Mouse (Mus musculus): ENCODE measurements around the gene H2-DMb2. TPM values are rescaled to one million over a fixed set of nuclear protein-coding genes. Genes with fewer than 3 reads are reported as not detected.

H2-DMb2 gene
- polyA plus RNA-seq, 1 experiment, result 123 TPM

- WGBS, result 41% methylated on average over 3 of the region's 3 CpGs
- peak overlapping the region; percentile 63 for H3K27ac ChIP-seq (ENCODE audit: control insufficient read depth, insufficient read depth, low read length)
- H3K4me1 ChIP-seq (replicated peaks; ENCODE audit: control insufficient read depth, insufficient read depth, low read length), result peaks cover 27% of the 10 kb centered on the region
- no peaks in the 10 kb centered on the region for H3K36me3 ChIP-seq (ENCODE audit: control insufficient read depth, insufficient read depth, low read length)
- H3K27me3 ChIP-seq (ENCODE audit: control insufficient read depth, insufficient read depth, low read length), result no peaks in the 10 kb centered on the region
- no peak overlapping the region; the same call in 1 of the 2 replicates for H3K4me3 ChIP-seq (ENCODE audit: control insufficient read depth, insufficient read depth, low read length)
- TF ChIP-seq CTCF (IDR thresholded peaks at IDR 0.05; ENCODE audit: borderline replicate concordance, control insufficient read depth, extremely low read depth, insufficient read depth, low read length, poor library complexity) (no peak), POLR2A (IDR thresholded peaks at IDR 0.05; ENCODE audit: control insufficient read depth, extremely low read depth, insufficient read depth, low read length, poor library complexity) (no peak)
- no peak for DNase-seq
Measured at GRCm38 (mm10) chr17:34144960-34145371, 1.9 kb downstream of the H2-DMb2 start.

- Histone ChIP-seq H3K4me1 (replicated peaks; ENCODE audit: control insufficient read depth, insufficient read depth, low read length) (peaks cover 3% of the 10 kb centered on the region; the same call in 1 of the 2 replicates), H3K36me3 (ENCODE audit: control insufficient read depth, insufficient read depth, low read length) (no peaks in the 10 kb centered on the region), H3K4me3 (ENCODE audit: control insufficient read depth, insufficient read depth, low read length) (peak within 1 kb of the TSS; percentile 3; the same call in 1 of the 2 replicates), H3K27me3 (ENCODE audit: control insufficient read depth, insufficient read depth, low read length) (no peaks in the 10 kb centered on the region), H3K27ac (ENCODE audit: control insufficient read depth, insufficient read depth, low read length) (peak within 1 kb of the TSS; percentile 19; the same call in 1 of the 2 replicates)
- TF ChIP-seq POLR2A (IDR thresholded peaks at IDR 0.05; ENCODE audit: control insufficient read depth, extremely low read depth, insufficient read depth, low read length, poor library complexity) (no peak), CTCF (IDR thresholded peaks at IDR 0.05; ENCODE audit: borderline replicate concordance, control insufficient read depth, extremely low read depth, insufficient read depth, low read length, poor library complexity) (no peak)
- 43% methylated on average over 4 of the region's 4 CpGs for WGBS
- peak; percentile 36 for DNase-seq
Measured at GRCm38 (mm10) chr17:34152923-34153322, 9.8 kb downstream of the H2-DMb2 start, which contains the start of gene H2-DMb1. H2-DMb1 (plus strand) TSS chr17:34153072.

GRCm38 (mm10) chr17:34155534-34155933 is 12.4 kb downstream of the H2-DMb2 start:
- Histone ChIP-seq H3K4me1 (replicated peaks; ENCODE audit: control insufficient read depth, insufficient read depth, low read length) (peaks cover 3% of the 10 kb centered on the region; the same call in 1 of the 2 replicates), H3K36me3 (ENCODE audit: control insufficient read depth, insufficient read depth, low read length) (no peaks in the 10 kb centered on the region), H3K27me3 (ENCODE audit: control insufficient read depth, insufficient read depth, low read length) (no peaks in the 10 kb centered on the region), H3K4me3 (ENCODE audit: control insufficient read depth, insufficient read depth, low read length) (no peak overlapping the region), H3K27ac (ENCODE audit: control insufficient read depth, insufficient read depth, low read length) (no peak overlapping the region)
- DNase-seq, result no peak
- TF ChIP-seq CTCF (IDR thresholded peaks at IDR 0.05; ENCODE audit: borderline replicate concordance, control insufficient read depth, extremely low read depth, insufficient read depth, low read length, poor library complexity) (no peak), POLR2A (IDR thresholded peaks at IDR 0.05; ENCODE audit: control insufficient read depth, extremely low read depth, insufficient read depth, low read length, poor library complexity) (no peak)
- 95% methylated on average over 5 of the region's 5 CpGs for WGBS

GRCm38 (mm10) chr17:34164202-34164895 is 21.2 kb downstream of the H2-DMb2 start:
- peak; percentile 67 for DNase-seq
- no peak overlapping the region for H3K27ac ChIP-seq (ENCODE audit: control insufficient read depth, insufficient read depth, low read length)
- no peak overlapping the region for H3K4me3 ChIP-seq (ENCODE audit: control insufficient read depth, insufficient read depth, low read length)
- H3K36me3 ChIP-seq (ENCODE audit: control insufficient read depth, insufficient read depth, low read length), result no peaks in the 10 kb centered on the region
- H3K27me3 ChIP-seq (ENCODE audit: control insufficient read depth, insufficient read depth, low read length), result no peaks in the 10 kb centered on the region
- 43% methylated on average over 9 of the region's 9 CpGs for WGBS
- TF ChIP-seq POLR2A (IDR thresholded peaks at IDR 0.05; ENCODE audit: control insufficient read depth, extremely low read depth, insufficient read depth, low read length, poor library complexity) (no peak), CTCF (IDR thresholded peaks at IDR 0.05; ENCODE audit: borderline replicate concordance, control insufficient read depth, extremely low read depth, insufficient read depth, low read length, poor library complexity) (peak; percentile 43; the same call in 1 of the 2 replicates)
- peaks cover 18% of the 10 kb centered on the region for H3K4me1 ChIP-seq (replicated peaks; ENCODE audit: control insufficient read depth, insufficient read depth, low read length)

GRCm38 (mm10) chr17:34165033-34165730 is 22.1 kb downstream of the H2-DMb2 start:
- WGBS, result 32% methylated on average over 6 of the region's 6 CpGs
- Histone ChIP-seq H3K36me3 (ENCODE audit: control insufficient read depth, insufficient read depth, low read length) (no peaks in the 10 kb centered on the region), H3K4me3 (ENCODE audit: control insufficient read depth, insufficient read depth, low read length) (no peak overlapping the region), H3K27ac (ENCODE audit: control insufficient read depth, insufficient read depth, low read length) (peak overlapping the region; percentile 27; the same call in 1 of the 2 replicates), H3K27me3 (ENCODE audit: control insufficient read depth, insufficient read depth, low read length) (no peaks in the 10 kb centered on the region), H3K4me1 (replicated peaks; ENCODE audit: control insufficient read depth, insufficient read depth, low read length) (peaks cover 18% of the 10 kb centered on the region)
- DNase-seq, result no peak
- no peak for TF ChIP-seq POLR2A (IDR thresholded peaks at IDR 0.05; ENCODE audit: control insufficient read depth, extremely low read depth, insufficient read depth, low read length, poor library complexity)
- no peak for TF ChIP-seq CTCF (IDR thresholded peaks at IDR 0.05; ENCODE audit: borderline replicate concordance, control insufficient read depth, extremely low read depth, insufficient read depth, low read length, poor library complexity)

- DNase-seq, result no peak
- Histone ChIP-seq H3K27ac (ENCODE audit: control insufficient read depth, insufficient read depth, low read length) (no peak overlapping the region), H3K27me3 (ENCODE audit: control insufficient read depth, insufficient read depth, low read length) (no peaks in the 10 kb centered on the region), H3K4me3 (ENCODE audit: control insufficient read depth, insufficient read depth, low read length) (no peak overlapping the region), H3K4me1 (replicated peaks; ENCODE audit: control insufficient read depth, insufficient read depth, low read length) (peaks cover 14% of the 10 kb centered on the region), H3K36me3 (ENCODE audit: control insufficient read depth, insufficient read depth, low read length) (no peaks in the 10 kb centered on the region)
- no peak for TF ChIP-seq CTCF (IDR thresholded peaks at IDR 0.05; ENCODE audit: borderline replicate concordance, control insufficient read depth, extremely low read depth, insufficient read depth, low read length, poor library complexity)
- no peak for TF ChIP-seq POLR2A (IDR thresholded peaks at IDR 0.05; ENCODE audit: control insufficient read depth, extremely low read depth, insufficient read depth, low read length, poor library complexity)
- 2% methylated on average over 2 of the region's 2 CpGs for WGBS
Measured at GRCm38 (mm10) chr17:34169279-34169678, 26.2 kb downstream of the H2-DMb2 start.

All from thymus, adult 2 months (tissue).